Mouse (Mus musculus): ENCODE results near the gene Olfr507.
"Not testable (repeated sequence)": the region's sequence is repeated elsewhere in the genome, so short reads cannot be mapped to it uniquely, and the experiment has no call there.

Gene Olfr507

DNA sequence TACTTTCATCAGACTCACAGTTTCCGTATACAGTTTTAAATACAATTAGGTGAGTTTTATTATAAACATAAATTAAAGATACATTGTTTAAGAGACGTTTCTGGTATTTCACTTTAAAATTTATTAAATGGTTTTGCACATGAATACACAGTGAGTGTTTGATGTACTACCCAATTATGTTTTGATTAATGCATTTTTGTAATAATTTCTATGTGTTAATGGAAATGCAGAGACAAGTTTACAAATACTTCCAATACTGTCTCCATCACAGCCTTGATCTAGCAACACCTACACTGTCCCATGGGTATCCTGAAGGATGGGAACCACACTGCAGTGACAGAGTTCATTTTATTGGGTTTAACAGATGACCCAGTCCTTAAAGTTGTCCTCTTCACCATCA lies at the start of gene Olfr507:
Gene Olfr507 (plus strand): TSS at position 301 of the 400 bp plus-strand sequence.
- DNase-seq (ENCODE audit: low read depth, low spot score) = no peak

DNA sequence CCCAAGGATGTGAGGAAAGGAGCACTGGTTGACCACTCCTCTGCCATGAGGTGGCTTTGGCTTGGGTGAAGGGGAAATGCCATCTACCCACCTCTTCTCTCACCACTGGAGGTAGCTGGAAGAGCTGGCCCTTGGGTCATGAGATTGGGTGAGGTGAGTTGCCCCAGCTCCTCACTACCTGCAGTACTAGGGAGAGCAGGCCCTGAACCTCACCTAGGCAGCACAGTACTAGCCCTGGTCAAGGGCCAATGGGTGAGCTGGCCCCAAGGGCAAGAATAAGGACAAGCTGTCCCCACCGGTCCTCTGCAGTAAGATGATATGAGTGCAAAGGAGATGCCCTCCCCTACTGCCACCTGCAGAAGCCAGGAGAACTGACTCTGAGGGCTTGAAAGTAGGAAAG lies 31.8 kb upstream of the Olfr507 start:
- DNase-seq (ENCODE audit: low read depth, low spot score) = no peak

DNA sequence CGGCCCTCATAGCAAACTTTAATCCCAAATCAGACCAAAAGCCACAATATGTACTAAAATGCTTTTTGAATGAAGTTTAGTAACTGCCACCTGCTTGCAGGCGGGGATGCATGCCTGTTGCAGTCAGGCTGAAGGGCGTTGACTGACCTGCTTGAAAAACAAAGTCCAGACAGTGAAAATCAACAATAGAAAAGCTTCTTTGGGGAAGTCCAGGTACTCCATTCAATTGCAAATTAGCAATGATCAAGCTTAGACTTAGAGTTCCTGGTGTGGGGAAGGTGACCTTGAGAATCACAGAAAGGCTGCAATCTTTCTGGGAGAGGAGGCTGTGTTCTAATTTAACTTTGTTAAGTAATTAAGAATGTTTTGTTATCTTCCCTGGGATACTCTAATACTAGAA lies 19.7 kb upstream of the Olfr507 start:
- DNase-seq (ENCODE audit: low read depth, low spot score) = not testable (repeated sequence)

DNA sequence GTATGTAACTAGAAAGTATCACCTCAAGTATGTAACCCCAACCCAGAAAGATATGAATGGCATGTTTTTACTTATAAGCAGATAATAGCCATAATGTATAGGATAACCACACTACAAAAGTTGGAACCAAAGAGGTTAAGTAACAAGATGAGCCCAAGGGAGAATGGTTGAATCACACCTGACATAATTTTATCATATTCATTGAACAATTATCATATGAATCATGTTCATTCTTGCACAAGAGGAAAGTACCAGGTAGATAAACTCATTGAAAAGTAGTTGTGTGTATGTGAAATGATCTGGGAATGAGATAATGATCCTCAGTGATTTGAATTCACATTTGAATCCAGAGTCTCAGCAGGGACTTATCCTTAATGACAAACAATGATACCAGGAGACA lies 11.1 kb upstream of the Olfr507 start, which contains the start of gene Olfr506:
Gene Olfr506 (plus strand): TSS at position 301 of the 400 bp plus-strand sequence.
- no peak for DNase-seq (ENCODE audit: low read depth, low spot score)

DNA sequence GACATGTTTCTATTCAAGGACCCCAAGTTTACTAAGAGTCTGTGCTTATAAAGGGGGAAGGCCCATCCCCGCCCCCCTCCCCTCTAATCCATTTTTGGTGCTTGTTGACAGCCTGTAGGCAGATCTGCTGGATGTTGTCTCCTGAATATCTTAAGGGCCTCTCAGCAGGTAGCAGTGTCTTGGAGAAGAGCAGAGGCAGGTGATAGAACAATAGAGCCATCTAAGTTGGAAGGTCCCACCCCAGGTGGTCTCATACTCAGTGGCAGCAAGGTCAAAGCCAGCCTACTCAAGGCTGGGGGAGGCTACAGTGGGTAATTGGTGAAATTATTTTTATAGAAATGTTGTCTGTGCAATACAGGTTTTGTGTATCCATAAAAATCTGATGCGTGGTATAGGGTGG lies 7.5 kb upstream of the Olfr507 start:
- DNase-seq (ENCODE audit: low read depth, low spot score) = no peak

DNA sequence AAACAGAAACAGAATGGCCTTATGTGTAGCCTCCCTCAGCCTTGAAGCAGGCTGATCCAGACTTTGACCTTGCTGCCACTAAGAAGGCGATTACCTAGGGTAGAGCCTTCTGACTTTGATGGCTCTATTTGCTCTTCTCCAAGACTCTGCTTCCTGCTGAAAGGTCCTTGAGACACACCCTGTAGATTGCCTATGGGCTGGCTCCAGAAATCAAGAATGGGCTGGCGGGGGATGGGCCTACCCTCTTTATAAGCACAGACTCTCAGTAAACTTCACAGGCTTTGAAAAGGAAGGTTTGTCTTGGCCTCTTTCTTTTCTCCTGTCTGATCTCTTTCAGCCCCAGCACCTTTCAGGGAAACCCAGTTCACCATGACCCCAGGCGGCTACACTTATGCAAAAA lies 4.8 kb upstream of the Olfr507 start:
- DNase-seq (ENCODE audit: low read depth, low spot score) = not testable (repeated sequence)

DNA sequence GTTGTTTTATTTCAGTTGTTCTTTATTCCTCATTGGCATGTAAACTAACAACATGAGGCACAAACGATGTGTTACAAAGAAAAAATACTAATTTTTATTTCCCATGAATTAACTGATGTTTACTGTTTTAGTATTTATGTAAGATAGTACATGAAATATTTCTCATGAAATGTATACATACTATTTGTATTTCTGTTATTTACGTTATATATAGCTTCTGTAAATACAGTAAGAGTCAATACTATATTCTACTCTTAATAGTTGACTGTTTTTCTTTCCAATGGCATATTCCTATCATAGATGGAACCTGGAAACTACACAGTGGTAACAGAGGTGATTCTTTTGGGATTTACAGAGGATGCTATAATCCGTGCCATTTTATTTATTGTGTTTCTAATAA lies 8.1 kb downstream of the Olfr507 start, which contains the start of gene Olfr508:
Gene Olfr508 (plus strand): TSS at position 301 of the 400 bp plus-strand sequence.
- DNase-seq (ENCODE audit: low read depth, low spot score) = no peak

DNA sequence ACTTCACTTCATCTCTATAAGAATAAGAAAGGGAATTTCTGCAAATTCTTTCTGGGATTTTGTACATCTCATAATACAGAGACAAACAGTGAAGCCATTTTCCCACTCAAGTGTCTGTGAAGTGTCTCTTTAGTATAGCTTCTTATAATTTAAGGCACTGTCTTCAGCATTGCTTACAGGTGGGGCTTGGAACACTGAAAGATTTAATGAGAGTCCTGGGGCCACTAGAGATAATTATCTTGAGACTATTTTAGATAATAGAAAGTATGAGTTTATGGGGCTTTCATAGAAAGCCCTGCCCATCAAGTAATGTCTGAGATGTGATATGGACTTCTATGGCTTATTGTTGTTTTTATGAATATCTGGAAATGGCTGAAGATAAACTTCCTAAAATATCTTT lies 30.2 kb downstream of the Olfr507 start, which contains the start of gene Olfr509:
Gene Olfr509 (minus strand): TSS at position 101 of the 400 bp plus-strand sequence.
- no peak for DNase-seq (ENCODE audit: low read depth, low spot score)

DNA sequence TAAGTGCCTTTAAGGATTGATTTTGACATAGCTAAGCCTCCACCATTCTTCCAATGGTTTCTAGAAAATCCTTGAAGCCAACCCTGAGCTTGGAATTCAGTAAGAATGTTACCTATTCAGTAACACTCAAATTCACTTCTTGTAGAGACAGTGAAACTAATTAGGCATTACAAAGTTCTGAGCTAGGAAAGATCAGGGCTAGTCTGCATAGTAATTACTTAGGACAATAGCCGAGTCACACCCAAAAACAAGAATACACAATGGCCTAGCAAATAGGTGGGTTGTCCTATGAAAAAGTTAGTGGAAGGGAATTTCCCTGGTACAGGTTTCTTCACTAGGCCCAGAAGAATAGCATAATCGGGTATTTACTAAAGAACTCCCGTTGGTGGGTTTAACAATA lies 40.8 kb downstream of the Olfr507 start:
- no peak for DNase-seq (ENCODE audit: low read depth, low spot score)

DNA sequence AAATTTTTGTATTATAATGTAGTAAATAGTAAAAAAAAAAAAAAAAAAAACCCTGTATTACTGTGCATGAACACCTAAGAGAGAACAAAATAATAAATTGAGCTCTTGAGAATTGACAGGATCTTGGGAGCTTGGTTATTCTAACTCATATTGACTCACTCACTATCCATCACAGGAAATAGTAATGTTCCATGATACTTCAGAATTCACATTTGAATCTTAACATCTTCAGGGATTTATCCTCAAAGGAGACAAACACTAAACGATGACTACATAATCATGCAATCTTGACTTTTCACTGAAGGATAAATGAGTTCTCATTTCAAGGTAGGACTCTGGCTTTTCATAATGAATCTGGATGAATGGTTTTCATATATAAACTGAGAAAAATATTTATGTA lies 44.5 kb downstream of the Olfr507 start, which contains the start of gene Olfr510:
Gene Olfr510 (plus strand): TSS at position 301 of the 400 bp plus-strand sequence.
- DNase-seq (ENCODE audit: low read depth, low spot score) = no peak

DNA sequence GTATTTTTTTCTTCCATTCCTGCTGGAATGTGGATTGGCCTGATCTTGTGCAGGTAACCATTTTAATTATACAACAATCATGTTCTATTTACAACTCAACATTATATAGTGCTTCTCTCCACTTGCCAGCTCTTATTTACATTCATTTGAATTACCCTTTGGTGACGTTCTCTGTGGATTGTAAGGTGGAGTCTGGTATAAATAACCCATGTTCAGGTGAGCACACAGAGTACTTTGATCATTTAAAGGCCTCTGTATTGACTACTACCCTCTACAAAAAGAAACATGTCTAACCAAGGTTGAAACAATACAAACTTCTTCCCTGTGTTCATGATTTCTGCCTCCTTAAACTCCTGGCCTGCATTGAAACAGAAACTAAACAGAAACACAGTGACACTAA lies 49.4 kb downstream of the Olfr507 start:
- DNase-seq (ENCODE audit: low read depth, low spot score) = no peak

All from forelimb bud, embryonic 11.5 days (tissue).